Mouse (Mus musculus): Measurements from ENCODE around the gene Pramef17.
A peak's percentile ranks its signal among the peaks of the same experiment; 100 is the strongest.
"Not testable (repeated sequence)": the region's sequence is repeated elsewhere in the genome, so short reads cannot be mapped to it uniquely, and the experiment has no call there.

Pramef17 gene

DNA sequence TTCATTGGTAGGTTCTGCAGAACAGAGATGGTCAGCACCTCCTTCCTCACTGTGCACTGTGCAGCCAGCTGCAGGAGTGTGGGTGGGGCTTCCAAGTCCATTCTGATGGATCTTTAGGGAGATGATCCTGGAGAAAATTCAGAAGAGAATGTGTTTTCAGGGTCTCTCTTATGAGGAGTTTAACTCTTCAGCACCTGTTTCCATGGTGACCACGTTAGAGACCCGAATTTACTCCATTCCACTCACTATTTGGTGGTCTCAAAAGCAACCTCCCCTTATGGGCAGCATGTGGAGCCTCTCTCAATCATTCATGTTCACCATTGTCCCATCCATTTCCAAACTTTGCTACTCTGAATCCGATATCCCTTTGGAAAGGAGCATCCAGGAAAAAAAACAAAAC lies at the start of gene Pramef17:
TSS of gene Pramef17 (minus strand) at position 101 of the 400 bp plus-strand sequence.
- not testable (repeated sequence) for DNase-seq

DNA sequence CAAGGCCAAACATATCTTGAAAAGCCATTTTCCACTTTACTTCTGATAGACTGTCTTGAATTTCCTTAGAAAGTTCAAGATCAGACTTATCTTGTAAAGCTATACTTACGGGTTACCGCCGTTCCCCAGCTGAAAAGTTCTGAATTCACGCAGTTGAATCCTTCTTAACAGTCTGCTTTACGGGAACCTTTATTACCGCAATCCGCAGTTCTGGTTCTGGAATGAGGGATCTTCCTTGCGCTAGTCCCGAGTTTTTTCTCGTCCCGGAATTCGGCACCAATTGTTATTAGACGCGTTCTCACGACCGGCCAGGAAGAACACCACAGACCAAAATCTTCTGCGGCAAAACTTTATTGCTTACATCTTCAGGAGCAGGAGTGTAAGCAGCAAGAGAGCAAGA lies 6.0 kb downstream of the Pramef17 start:
- peak; percentile 52 for DNase-seq

DNA sequence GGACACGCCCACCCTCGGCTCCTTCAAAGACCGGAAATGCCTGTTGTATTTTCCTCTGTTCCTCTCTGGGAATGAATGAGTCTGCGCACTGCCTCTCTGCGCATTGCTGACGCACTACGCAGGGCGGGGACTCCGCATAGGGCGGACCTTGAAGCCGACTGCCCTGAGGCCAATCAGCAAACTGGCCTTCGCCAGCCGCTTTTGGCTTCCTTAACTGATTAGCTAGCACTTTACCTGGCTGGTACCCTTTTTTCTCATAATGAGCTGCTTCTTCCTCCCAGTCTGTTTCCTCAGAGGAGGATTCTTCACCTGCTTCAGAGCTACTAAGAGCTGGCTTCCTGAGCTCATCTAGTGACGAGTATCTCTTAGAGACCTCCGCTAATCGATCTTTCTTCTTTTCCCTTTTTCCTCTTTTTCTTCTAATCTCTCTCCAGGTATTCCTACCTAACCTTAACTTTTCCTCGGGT lies 6.7 kb downstream of the Pramef17 start:
- peak; percentile 23 for DNase-seq

DNA sequence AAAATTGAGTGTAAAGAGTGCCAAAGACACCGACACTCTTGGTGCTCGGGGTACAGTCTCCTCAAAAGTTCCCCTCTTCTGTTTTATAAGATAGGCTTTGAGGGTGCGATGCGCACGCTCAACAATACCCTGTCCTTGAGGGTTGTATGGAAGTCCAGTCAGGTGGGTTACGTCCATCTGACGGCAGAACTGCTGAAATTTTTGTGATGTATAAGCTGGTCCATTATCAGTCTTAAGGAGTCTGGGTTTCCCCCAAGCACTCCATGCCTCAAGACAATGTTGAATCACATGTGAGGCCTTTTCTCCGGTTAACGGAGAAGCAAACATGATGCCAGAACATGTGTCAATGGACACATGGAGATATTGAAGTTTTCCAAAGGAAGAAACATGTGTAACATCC lies 8.4 kb downstream of the Pramef17 start:
- DNase-seq: peak; percentile 21

DNA sequence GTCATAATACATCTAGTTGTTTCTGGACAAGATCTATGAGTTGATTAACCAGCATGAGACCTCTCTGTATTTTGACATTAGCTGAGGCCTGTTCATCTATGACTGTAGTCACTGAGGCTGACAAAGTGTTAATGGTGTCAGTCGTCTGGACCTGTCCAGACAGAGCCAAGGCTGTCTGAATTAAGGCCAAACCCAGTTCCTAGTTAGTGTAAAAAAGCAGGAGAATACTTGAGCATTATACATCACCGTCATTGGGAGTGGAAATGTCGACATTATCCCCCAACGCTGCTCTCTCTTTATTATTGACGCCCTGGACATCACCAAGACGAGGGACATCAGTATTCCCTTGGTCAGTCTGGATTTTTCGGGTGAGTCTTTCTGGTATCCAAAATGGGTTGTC lies 9.0 kb downstream of the Pramef17 start:
- DNase-seq: peak; percentile 1

DNA sequence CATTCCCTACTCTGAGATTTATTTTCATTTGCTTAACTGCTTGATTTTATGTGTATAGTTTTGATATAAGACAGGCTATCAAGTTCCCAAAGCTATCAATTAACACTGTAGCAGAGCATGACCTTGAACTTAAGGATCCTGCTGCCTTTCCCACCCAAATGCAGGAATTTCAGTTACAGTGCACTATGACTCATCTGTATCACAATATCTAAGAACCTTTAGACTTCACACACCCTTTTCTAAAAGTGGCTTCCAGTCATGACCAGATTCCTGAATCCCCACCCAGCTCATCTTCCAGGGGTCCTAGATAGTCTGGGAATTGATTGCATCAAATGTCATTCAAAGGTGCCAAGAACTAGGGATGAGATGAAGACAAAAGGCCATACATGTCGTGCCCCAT lies 10.7 kb downstream of the Pramef17 start:
- not testable (repeated sequence) for DNase-seq

DNA sequence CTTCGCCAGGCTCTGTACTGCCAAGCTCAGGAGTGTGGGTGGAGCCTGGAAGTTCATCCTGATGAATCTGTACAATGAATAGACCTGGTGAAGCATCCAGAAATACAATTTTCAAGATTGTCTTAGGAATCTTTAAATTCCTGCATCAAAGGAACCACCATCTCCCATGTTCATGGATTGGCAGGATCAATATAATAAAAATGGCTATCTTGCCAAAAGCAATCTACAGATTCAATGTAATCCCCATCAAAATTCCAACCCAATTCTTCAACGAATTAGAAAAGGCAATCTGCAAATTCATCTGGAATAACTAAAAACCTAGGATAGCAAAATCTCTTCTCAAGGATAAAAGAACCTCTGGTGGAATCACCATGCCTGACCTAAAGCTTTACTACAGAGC lies 27.3 kb downstream of the Pramef17 start, which contains the start of gene Gm13101:
TSS of gene Gm13101 (minus strand) at position 101 of the 400 bp plus-strand sequence.
- not testable (repeated sequence) for DNase-seq

DNA sequence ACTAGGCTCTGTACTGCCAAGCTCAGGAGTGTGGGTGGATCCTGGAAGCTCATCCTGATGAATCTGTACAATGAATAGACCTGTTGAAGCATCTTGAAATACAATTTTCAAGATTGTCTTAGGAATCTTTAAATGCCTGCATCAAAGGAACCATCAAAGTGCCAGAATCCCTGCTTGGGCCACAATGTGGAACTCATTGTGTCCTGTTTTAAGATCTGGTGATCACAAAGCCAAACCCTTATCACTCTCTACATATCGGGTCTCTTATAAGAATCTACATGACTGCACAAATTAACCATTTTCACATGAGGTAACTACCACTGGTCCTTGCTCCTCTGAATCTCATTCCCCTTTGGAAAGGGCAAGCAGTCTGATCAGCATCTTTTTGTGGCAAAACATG lies 43.3 kb downstream of the Pramef17 start, which contains the start of gene Pramef25:
TSS of gene Pramef25 (minus strand) at position 101 of the 400 bp plus-strand sequence.
- not testable (repeated sequence) for DNase-seq
